Mouse (Mus musculus) adrenal gland, postnatal 4 days (tissue): ENCODE measurements around the gene Sptbn1. TPM values are rescaled to one million over a fixed set of nuclear protein-coding genes. Genes with fewer than 3 reads are reported as not detected.

Experiments used
- DNase-seq, 2 experiments: peaks; one replicate each; pipeline ENCODE4 v3.0.0; 2021 to 2022; ENCODE audit warnings: low spot score in 2 of 2, mixed read lengths in 2 of 2
- total RNA-seq, 2 experiments: library from RNA; stranded (reverse); gene quantifications; 2 replicates each; pipeline ENCODE4 v1.2.3; 2021

Gene Sptbn1
- total RNA-seq, 2 experiments from 2014 or later: 275 to 318 TPM

- no peak for DNase-seq
Measured at GRCm38 (mm10) chr11:30217496-30217895, 50.5 kb downstream of the Sptbn1 start.

- DNase-seq: no peak
Measured at GRCm38 (mm10) chr11:30211663-30212416, 56.1 kb downstream of the Sptbn1 start.

GRCm38 (mm10) chr11:30211141-30211540, 56.8 kb downstream of the Sptbn1 start:
- no peak for DNase-seq

- DNase-seq: no peak
Measured at GRCm38 (mm10) chr11:30210100-30210811, 57.7 kb downstream of the Sptbn1 start.

GRCm38 (mm10) chr11:30209495-30209894, 58.5 kb downstream of the Sptbn1 start:
- DNase-seq: no peak

GRCm38 (mm10) chr11:30204398-30204797, 63.6 kb downstream of the Sptbn1 start:
- DNase-seq: no peak

GRCm38 (mm10) chr11:30200391-30200790, 67.6 kb downstream of the Sptbn1 start:
- no peak for DNase-seq

GRCm38 (mm10) chr11:30198091-30198675, 69.8 kb downstream of the Sptbn1 start:
- peak; percentile 30 to 46 for DNase-seq

- peak; percentile 6 to 45 for DNase-seq
Measured at GRCm38 (mm10) chr11:30197564-30198090, 70.3 kb downstream of the Sptbn1 start.

GRCm38 (mm10) chr11:30196368-30197070, 71.5 kb downstream of the Sptbn1 start:
- no peak for DNase-seq

- no peak for DNase-seq
Measured at GRCm38 (mm10) chr11:30195756-30196155, 72.2 kb downstream of the Sptbn1 start.

GRCm38 (mm10) chr11:30194800-30195199, 73.2 kb downstream of the Sptbn1 start:
- DNase-seq: no peak

GRCm38 (mm10) chr11:30190959-30191358, 77.0 kb downstream of the Sptbn1 start:
- DNase-seq: no peak

GRCm38 (mm10) chr11:30190119-30190518, 77.9 kb downstream of the Sptbn1 start:
- DNase-seq: no peak

- no peak for DNase-seq
Measured at GRCm38 (mm10) chr11:30186902-30187470, 81.0 kb downstream of the Sptbn1 start.

GRCm38 (mm10) chr11:30184527-30184926, 83.4 kb downstream of the Sptbn1 start:
- DNase-seq: no peak

GRCm38 (mm10) chr11:30182716-30183411, 85.1 kb downstream of the Sptbn1 start:
- no peak for DNase-seq

- no peak for DNase-seq
Measured at GRCm38 (mm10) chr11:30178193-30178592, 89.8 kb downstream of the Sptbn1 start.

GRCm38 (mm10) chr11:30177145-30177840, 90.7 kb downstream of the Sptbn1 start:
- DNase-seq: no peak

GRCm38 (mm10) chr11:30176111-30176510, 91.9 kb downstream of the Sptbn1 start:
- DNase-seq: no peak
